In the genomic region with DNA sequence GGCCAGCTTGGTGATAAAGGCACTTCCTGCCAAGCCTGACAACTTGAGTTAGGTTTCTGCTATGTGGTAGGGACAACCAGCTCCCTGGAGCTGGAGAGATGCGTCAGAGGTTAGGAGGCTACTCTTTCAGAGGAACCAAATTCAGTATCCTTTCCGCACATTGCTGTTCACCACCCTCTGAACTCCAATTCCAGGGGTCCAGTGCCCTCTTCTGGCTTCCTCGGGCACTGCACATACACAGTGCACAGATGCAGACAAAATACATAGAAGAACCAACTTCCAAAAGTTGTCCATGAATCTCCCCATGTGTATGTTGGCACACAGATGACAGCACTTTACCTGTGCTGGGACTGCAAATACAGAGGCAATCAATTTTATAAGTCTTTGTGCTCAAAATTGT, we compare ENCODE assay signal across 8 mouse cellular contexts. TPM values are rescaled to one million over a fixed set of nuclear protein-coding genes. Genes with fewer than 3 reads are reported as not detected.
DNase-seq lines count a peak whose midpoint lies in the region; ATAC-seq lines count a peak whose summit lies in the region.
"Had no signal": no experiment of that assay in that cellular context is flagged by ENCODE, and none has a peak within 500 bp of the region (broad histone marks: within the 10 kb centered on the region; RNA-seq: fewer than 3 reads in every experiment).

No protein-coding gene starts in this region.

- H3K4me2 ChIP-seq in midbrain, embryonic 11.5 days: no peak overlapping the region
- H3K4me2 ChIP-seq in midbrain, embryonic 13.5 days (replicated peaks): no peak overlapping the region
- no peak overlapping the region for H3K4me2 ChIP-seq in liver, embryonic 13.5 days
- H3K4me2 ChIP-seq: heart, embryonic 15.5 days had no signal

- H3K4me3 ChIP-seq in midbrain, embryonic 11.5 days (ENCODE audit: low read depth, low read length): no peak overlapping the region
- H3K4me3 ChIP-seq in midbrain, embryonic 13.5 days (replicated peaks): no peak overlapping the region
- H3K4me3 ChIP-seq in liver, embryonic 13.5 days (replicated peaks): no peak overlapping the region
- H3K4me3 ChIP-seq: heart, embryonic 15.5 days had no signal

- no peak overlapping the region for H3K9ac ChIP-seq in midbrain, embryonic 11.5 days (ENCODE audit: low read length)
- no peak overlapping the region for H3K9ac ChIP-seq in midbrain, embryonic 13.5 days (replicated peaks)
- H3K9ac ChIP-seq in liver, embryonic 13.5 days: no peak overlapping the region
- H3K9ac ChIP-seq: heart, embryonic 15.5 days had no signal

- 55% methylated on average over 3 of the region's 3 CpGs for WGBS in midbrain, embryonic 11.5 days
- WGBS in midbrain, embryonic 13.5 days: 66% methylated on average over 3 of the region's 3 CpGs
- 20% methylated on average over 3 of the region's 3 CpGs for WGBS in liver, embryonic 13.5 days (ENCODE audit: insufficient replicate concordance)

- no peak overlapping the region for H3K27ac ChIP-seq in midbrain, embryonic 11.5 days (ENCODE audit: low read depth, low read length)
- H3K27ac ChIP-seq in midbrain, embryonic 13.5 days: no peak overlapping the region
- H3K27ac ChIP-seq in liver, embryonic 13.5 days: no peak overlapping the region
- H3K27ac ChIP-seq: heart, embryonic 15.5 days had no signal

- DNase-seq in midbrain, embryonic 11.5 days (ENCODE audit: low spot score, missing footprints): peak; percentile 92
- peak; percentile 76 for DNase-seq in NIH3T3 (ENCODE audit: low read depth)
- DNase-seq in c-Kit-negative CD71-positive TER-119-positive erythroid progenitor cells, embryonic 14.5 days (ENCODE audit: low read depth, low spot score): peak; percentile 29
- peak; percentile 34 for DNase-seq in gastrocnemius, postnatal 25 days
- peak; percentile 49 for DNase-seq in liver, embryonic 13.5 days
- DNase-seq in spleen, adult 12 weeks (ENCODE audit: low spot score): peak; percentile 51

- no peaks in the 10 kb centered on the region for H3K4me1 ChIP-seq in midbrain, embryonic 11.5 days (ENCODE audit: control insufficient read depth, insufficient read depth, low read length)
- no peaks in the 10 kb centered on the region for H3K4me1 ChIP-seq in midbrain, embryonic 13.5 days (replicated peaks)
- no peaks in the 10 kb centered on the region for H3K4me1 ChIP-seq in liver, embryonic 13.5 days (replicated peaks)
- H3K4me1 ChIP-seq: heart, embryonic 15.5 days had no signal

- ATAC-seq in midbrain, embryonic 11.5 days (ENCODE audit: low FRiP score): no peak
- ATAC-seq in midbrain, embryonic 13.5 days: no peak
- 0 out of 2 replicates have a peak, but pooled peaks have one; percentile 29 for ATAC-seq in liver, embryonic 13.5 days (ENCODE audit: low read depth)

- peaks cover 6% of the 10 kb centered on the region; the same call in 1 of the 2 replicates for H3K36me3 ChIP-seq in midbrain, embryonic 11.5 days (ENCODE audit: control insufficient read depth, insufficient read depth, low read length)
- peaks cover 38% of the 10 kb centered on the region for H3K36me3 ChIP-seq in midbrain, embryonic 13.5 days
- no peaks in the 10 kb centered on the region for H3K36me3 ChIP-seq in liver, embryonic 13.5 days
- H3K36me3 ChIP-seq: heart, embryonic 15.5 days had no signal

- no peaks in the 10 kb centered on the region for H3K9me3 ChIP-seq in midbrain, embryonic 11.5 days (ENCODE audit: control insufficient read depth, low read length)
- H3K9me3 ChIP-seq in midbrain, embryonic 13.5 days: no peaks in the 10 kb centered on the region
- H3K9me3 ChIP-seq in liver, embryonic 13.5 days (replicated peaks): no peaks in the 10 kb centered on the region
- H3K9me3 ChIP-seq: heart, embryonic 15.5 days had no signal

- H3K27me3 ChIP-seq in midbrain, embryonic 11.5 days (ENCODE audit: control insufficient read depth, insufficient read depth, low read length): no peaks in the 10 kb centered on the region
- H3K27me3 ChIP-seq in midbrain, embryonic 13.5 days: no peaks in the 10 kb centered on the region
- no peaks in the 10 kb centered on the region for H3K27me3 ChIP-seq in liver, embryonic 13.5 days
- H3K27me3 ChIP-seq: heart, embryonic 15.5 days had no signal

RNA-seq across cellular contexts. Expression of a gene that starts 22.0 kb away (rescaled TPM):
- 43.8 and 48.8 TPM in 2 replicates for polyA plus RNA-seq in midbrain, embryonic 11.5 days (2014; fragmentation: Nextera tagmentation; extraction: Ambion mirVana)
- 51.1 and 52.1 TPM in 2 replicates for polyA plus RNA-seq in midbrain, embryonic 13.5 days (2015; fragmentation: Nextera tagmentation; extraction: Ambion mirVana)
- total RNA-seq in gastrocnemius, postnatal 25 days (2021): 10 to 100 TPM; 18.4 to 18.7 TPM
- polyA plus RNA-seq in liver, embryonic 13.5 days (2015; fragmentation: Nextera tagmentation; extraction: Ambion mirVana): 34.4 and 36.3 TPM in 2 replicates

RNA-seq across cellular contexts. Expression of a gene that starts 36.3 kb away (rescaled TPM):
- 178 and 180 TPM in 2 replicates for polyA plus RNA-seq in midbrain, embryonic 11.5 days (2014; fragmentation: Nextera tagmentation; extraction: Ambion mirVana)
- 200 and 211 TPM in 2 replicates for polyA plus RNA-seq in midbrain, embryonic 13.5 days (2015; fragmentation: Nextera tagmentation; extraction: Ambion mirVana)
- 1 to 10 TPM; 3.1 to 3.7 TPM for total RNA-seq in gastrocnemius, postnatal 25 days (2021)
- polyA plus RNA-seq in liver, embryonic 13.5 days (2015; fragmentation: Nextera tagmentation; extraction: Ambion mirVana): 1.2 and 1.3 TPM in 2 replicates

RNA-seq across cellular contexts. Expression of a gene that starts 53.0 kb away (rescaled TPM):
- polyA plus RNA-seq in midbrain, embryonic 11.5 days (2014; fragmentation: Nextera tagmentation; extraction: Ambion mirVana): 107 and 109 TPM in 2 replicates
- polyA plus RNA-seq in midbrain, embryonic 13.5 days (2015; fragmentation: Nextera tagmentation; extraction: Ambion mirVana): 102 and 105 TPM in 2 replicates
- 10 to 100 TPM; 22.6 to 23.0 TPM for total RNA-seq in gastrocnemius, postnatal 25 days (2021)
- 23.8 and 29.9 TPM in 2 replicates for polyA plus RNA-seq in liver, embryonic 13.5 days (2015; fragmentation: Nextera tagmentation; extraction: Ambion mirVana)

Comparison
In these comparisons a context has a peak if more than half of its experiments do, and no peak if none do; other contexts are left out.
1. DNase-seq: peak in every context shown above with its lines; median percentile 92 in midbrain, embryonic 11.5 days; 76 in NIH3T3; 51 in spleen, adult 12 weeks; 49 in liver, embryonic 13.5 days; 34 in gastrocnemius, postnatal 25 days; 29 in c-Kit-negative CD71-positive TER-119-positive erythroid progenitor cells, embryonic 14.5 days.
2. RNA of a gene that starts 36.3 kb away (polyA plus RNA-seq): 200 to 211 TPM in midbrain, embryonic 13.5 days and 178 to 180 TPM in midbrain, embryonic 11.5 days; 1.2 to 1.3 TPM in liver, embryonic 13.5 days; every median in the first group is over 10 times any median in the second.